Mouse (Mus musculus): ENCODE data around the gene Ufd1.

GRCm38 (mm10) chr16:18829102-18829501, 17.5 kb downstream of the Ufd1 start:
- no peak for TF ChIP-seq GATA1 (IDR thresholded peaks at IDR 0.05; ENCODE audit: borderline replicate concordance, low read length)
- TF ChIP-seq FLI1 (IDR thresholded peaks at IDR 0.05; ENCODE audit: low read length): no peak

Data from megakaryocyte, embryonic 14.5 days (primary cell).